Mouse (Mus musculus) lung, embryonic 14.5 days (tissue): ENCODE data around the gene Fbxo44. TPM values are rescaled to one million over a fixed set of nuclear protein-coding genes. Genes with fewer than 3 reads are reported as not detected.
"Not testable (repeated sequence)": the region's sequence is repeated elsewhere in the genome, so short reads cannot be mapped to it uniquely, and the experiment has no call there.

Experiments
- ATAC-seq: fragments of 200-750 bp; cut with Nextera tagmentation; 2 replicates; pipeline ENCODE4 v1.8.0; 2017; ENCODE audit warnings: mild to moderate bottlenecking, moderate TSS enrichment, moderate library complexity; ENCODE audit not compliant: insufficient read depth
- DNase-seq: peaks from one replicate; pipeline ENCODE4 v3.0.0-alpha.2; 2015
- H3K27ac ChIP-seq: fragments of 300-500 bp; sonication (generic); 2 replicates; pipeline ENCODE4 v1.5.1; 2014; ENCODE audit warnings: low read depth, mild to moderate bottlenecking, moderate library complexity
- H3K27me3 ChIP-seq: fragments of 300-500 bp; sonication (generic); 2 replicates; pipeline ENCODE4 v1.6.1; 2014; ENCODE audit warnings: low read length, control low read depth; ENCODE audit not compliant: insufficient read depth
- H3K36me3 ChIP-seq: fragments of 300-500 bp; sonication (generic); 2 replicates; pipeline ENCODE4 v1.6.1; 2014; ENCODE audit warnings: control low read depth; ENCODE audit not compliant: insufficient read depth
- H3K4me1 ChIP-seq: fragments of 300-500 bp; sonication (generic); 2 replicates; pipeline ENCODE4 v1.6.1; 2014; ENCODE audit warnings: antibody characterized with exemption, control low read depth; ENCODE audit not compliant: insufficient read depth
- H3K4me2 ChIP-seq: fragments of 300-500 bp; sonication (generic); 2 replicates; pipeline ENCODE4 v1.6.1; 2014; ENCODE audit warnings: mild to moderate bottlenecking
- H3K4me3 ChIP-seq: fragments of 300-500 bp; sonication (generic); 2 replicates; pipeline ENCODE4 v1.5.1; 2014; ENCODE audit warnings: low read depth, low read length
- H3K9ac ChIP-seq: fragments of 300-500 bp; sonication (generic); 2 replicates; pipeline ENCODE4 v1.6.1; 2014
- H3K9me3 ChIP-seq: fragments of 300-500 bp; sonication (generic); 2 replicates; pipeline ENCODE4 v1.6.1; 2016; ENCODE audit warnings: low read depth, low read length, control low read depth
- CTCF ChIP-seq: IDR thresholded peaks from 2 replicates; pipeline ENCODE4 v1.5.1; 2016; ENCODE audit warnings: antibody characterized with exemption, low read depth
- WGBS: fragments of 180-500 bp; shearing (Covaris S2); extraction: QIAGEN DNeasy Blood & Tissue Kit; methylation state at CpG from one replicate; pipeline ENCODE4 v1.1.7; 2014; 5-methylcytosine and 5-hydroxymethylcytosine counted together
- polyA plus RNA-seq: library from polyadenylated mRNA; unstranded; fragments of >200 nt; fragmentation: Nextera tagmentation; extraction: Ambion mirVana; gene quantifications from 2 replicates; pipeline ENCODE4 v1.2.1, GENCODE M21; 2014

The Fbxo44 gene
- polyA plus RNA-seq, 1 experiment from 2014 or later: 11.0 TPM

DNA sequence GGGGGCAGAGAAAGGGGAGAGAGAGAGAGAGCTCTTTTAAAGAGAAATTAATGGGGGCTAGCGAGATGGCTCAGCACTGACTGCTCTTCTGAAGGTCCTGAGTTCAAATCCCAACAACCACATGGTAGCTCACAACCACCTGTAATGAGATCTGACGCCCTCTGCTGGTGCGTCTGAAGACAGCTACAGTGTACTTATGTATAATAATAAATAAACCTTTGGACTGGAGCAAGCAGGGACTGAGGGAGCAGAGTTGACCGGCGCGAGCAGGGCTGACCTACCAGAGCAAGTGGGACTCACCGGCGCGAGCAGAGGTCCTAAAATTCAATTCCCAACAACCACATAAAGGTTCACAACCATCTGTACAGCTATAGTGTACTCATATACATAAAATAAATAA lies 40.7 kb downstream of the Fbxo44 start:
- TF ChIP-seq CTCF: peak; percentile 15; the same call in 1 of the 2 replicates
- not testable (repeated sequence) for H3K36me3 ChIP-seq, H3K27me3 ChIP-seq, DNase-seq, H3K27ac ChIP-seq, H3K4me2 ChIP-seq, ATAC-seq, H3K9me3 ChIP-seq, H3K4me3 ChIP-seq, H3K4me1 ChIP-seq, H3K9ac ChIP-seq
- 79% methylated on average over 9 of the region's 9 CpGs for WGBS

- no peak for ATAC-seq
Measured at GRCm38 (mm10) chr4:148117392-148117791, 42.9 kb downstream of the Fbxo44 start.

DNA sequence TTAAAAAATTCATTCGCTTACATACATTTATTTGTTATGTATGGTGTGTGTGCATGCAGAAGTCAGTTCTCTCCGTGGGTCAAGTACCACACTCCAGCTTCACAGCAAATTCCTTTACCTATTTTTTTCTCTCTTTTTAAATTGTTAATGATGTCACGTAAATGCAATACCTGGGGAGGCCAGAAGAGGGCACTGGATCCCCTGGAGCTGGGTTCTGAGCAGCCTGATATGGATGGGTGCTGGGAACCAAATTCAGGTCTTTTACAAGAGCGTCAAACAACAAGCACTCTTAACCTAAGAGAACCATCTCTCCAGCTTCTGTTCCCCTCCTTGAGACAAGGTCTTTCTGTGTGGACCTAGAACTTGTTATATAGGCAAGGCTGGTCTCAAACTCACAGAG lies 43.6 kb downstream of the Fbxo44 start:
- no peak for ATAC-seq

More at GRCm38 (mm10) chr4:148117392-148117791, 42.9 kb downstream of the Fbxo44 start:
- no peaks in the 10 kb centered on the region for H3K27me3 ChIP-seq
- H3K9ac ChIP-seq: no peak overlapping the region
- no peaks in the 10 kb centered on the region for H3K4me1 ChIP-seq
- DNase-seq: no peak
- peak; percentile 50 for TF ChIP-seq CTCF
- no peaks in the 10 kb centered on the region for H3K36me3 ChIP-seq
- H3K4me2 ChIP-seq: no peak overlapping the region
- no peaks in the 10 kb centered on the region for H3K9me3 ChIP-seq
- no peak overlapping the region for H3K4me3 ChIP-seq
- H3K27ac ChIP-seq: no peak overlapping the region
- 73% methylated on average over 4 of the region's 4 CpGs for WGBS

DNA sequence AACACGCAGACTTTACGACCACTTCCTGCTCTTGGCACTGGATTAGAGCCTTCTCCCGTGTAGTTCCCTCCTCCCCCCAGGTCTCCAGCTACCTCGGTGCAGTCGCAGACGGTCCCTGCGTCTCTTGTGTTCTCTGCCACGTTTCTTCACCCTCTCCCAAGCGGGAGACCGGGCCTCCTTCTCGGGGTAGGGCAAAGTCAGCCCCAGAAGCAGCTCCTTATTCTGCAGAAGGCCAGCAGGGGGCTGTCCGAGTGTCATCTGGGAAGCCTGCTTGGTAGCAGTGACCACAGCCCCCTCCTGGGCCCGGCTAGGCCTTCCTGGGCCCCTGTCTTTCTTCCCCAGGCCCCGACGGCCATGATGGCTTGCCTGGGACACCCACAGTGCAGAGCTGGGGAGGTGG lies 44.8 kb downstream of the Fbxo44 start:
- Histone ChIP-seq H3K9ac (no peak overlapping the region), H3K4me1 (no peaks in the 10 kb centered on the region), H3K4me2 (no peak overlapping the region), H3K36me3 (no peaks in the 10 kb centered on the region), H3K27ac (no peak overlapping the region), H3K9me3 (no peaks in the 10 kb centered on the region), H3K27me3 (no peaks in the 10 kb centered on the region), H3K4me3 (no peak overlapping the region)
- TF ChIP-seq CTCF: peak; percentile 70
- ATAC-seq (peak; percentile 42; the same call in 1 of the 2 replicates), DNase-seq (peak; percentile 68)
- 5% methylated on average over 15 of the region's 15 CpGs for WGBS

More for the DNA sequence above, 43.6 kb downstream of the Fbxo44 start:
- H3K36me3 ChIP-seq: no peaks in the 10 kb centered on the region
- peak; percentile 42 for TF ChIP-seq CTCF
- 72% methylated on average over 4 of the region's 4 CpGs for WGBS
- no peak overlapping the region for H3K4me2 ChIP-seq
- H3K27me3 ChIP-seq: no peaks in the 10 kb centered on the region
- no peaks in the 10 kb centered on the region for H3K4me1 ChIP-seq
- no peak overlapping the region for H3K4me3 ChIP-seq
- no peak overlapping the region for H3K9ac ChIP-seq
- H3K27ac ChIP-seq: no peak overlapping the region
- no peak for DNase-seq
- no peaks in the 10 kb centered on the region for H3K9me3 ChIP-seq

DNA sequence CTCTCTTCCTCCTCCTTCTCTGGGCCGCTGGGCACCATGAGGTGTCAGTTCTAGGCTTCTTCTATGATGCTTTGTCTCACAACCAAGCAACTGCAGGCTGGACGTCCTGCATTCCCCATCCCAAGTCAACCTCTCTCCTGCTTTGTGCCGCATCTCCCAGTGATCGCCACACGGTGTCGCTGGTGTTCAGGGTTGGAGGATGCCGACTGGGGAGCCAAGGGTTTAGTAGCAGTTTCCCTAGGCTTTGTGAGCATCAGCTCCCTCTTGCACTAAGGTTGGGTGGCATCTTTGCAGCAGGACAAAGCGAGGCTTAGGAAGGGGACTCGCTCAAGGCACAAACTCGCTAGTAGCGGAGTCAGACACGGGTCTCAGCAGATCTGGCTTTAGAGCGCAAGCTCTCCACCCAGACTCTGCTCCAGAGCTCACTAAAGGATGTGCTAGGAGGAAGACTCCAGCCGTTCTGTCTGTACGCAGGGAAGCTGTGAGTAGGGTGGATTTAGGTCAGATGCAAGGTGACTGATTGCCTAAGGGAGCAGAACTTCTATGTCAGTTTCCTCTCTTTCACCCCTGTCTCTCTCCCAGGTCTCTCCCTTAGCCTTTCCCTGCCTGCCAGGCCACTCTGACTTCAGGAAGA lies 45.4 kb downstream of the Fbxo44 start:
- Histone ChIP-seq H3K36me3 (no peaks in the 10 kb centered on the region), H3K27ac (no peak overlapping the region), H3K4me2 (no peak overlapping the region), H3K9me3 (no peaks in the 10 kb centered on the region), H3K4me3 (no peak overlapping the region), H3K4me1 (no peaks in the 10 kb centered on the region), H3K27me3 (no peaks in the 10 kb centered on the region), H3K9ac (no peak overlapping the region)
- ATAC-seq: peak; percentile 74
- peak; percentile 99 for TF ChIP-seq CTCF
- DNase-seq: peak; percentile 91
- WGBS: 6% methylated on average over 15 of the region's 15 CpGs

DNA sequence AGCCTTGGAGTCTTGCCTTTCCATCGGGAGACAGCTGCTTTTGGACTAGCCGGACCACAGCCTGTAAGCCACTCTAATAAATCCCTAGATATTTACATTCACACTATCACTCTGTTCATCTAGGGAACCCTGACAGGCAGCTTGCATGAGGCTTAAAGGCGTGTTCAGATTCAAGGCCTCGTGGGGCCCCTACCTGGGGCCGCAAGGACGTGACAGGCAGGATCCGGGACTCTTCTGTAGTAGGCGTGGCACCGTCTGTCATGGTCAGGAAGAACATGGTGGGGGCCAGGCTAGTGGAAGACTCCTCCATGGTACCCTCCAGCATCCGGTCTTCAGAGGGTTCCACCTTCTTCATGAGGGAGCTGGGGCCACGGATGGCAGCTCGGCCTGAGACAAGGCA lies 47.8 kb downstream of the Fbxo44 start:
- no peak for ATAC-seq

GRCm38 (mm10) chr4:148109215-148109614 lies 51.1 kb downstream of the Fbxo44 start:
- WGBS: 66% methylated on average over 5 of the region's 5 CpGs
- DNase-seq: no peak

More for the DNA sequence above, 47.8 kb downstream of the Fbxo44 start:
- WGBS: 74% methylated on average over 12 of the region's 12 CpGs
- Histone ChIP-seq H3K4me1 (peaks cover 9% of the 10 kb centered on the region; the same call in 1 of the 2 replicates), H3K27me3 (no peaks in the 10 kb centered on the region), H3K9ac (no peak overlapping the region), H3K9me3 (no peaks in the 10 kb centered on the region), H3K4me2 (no peak overlapping the region), H3K4me3 (no peak overlapping the region), H3K27ac (no peak overlapping the region), H3K36me3 (no peaks in the 10 kb centered on the region)
- no peak for TF ChIP-seq CTCF
- DNase-seq: no peak

More at GRCm38 (mm10) chr4:148109215-148109614, 51.1 kb downstream of the Fbxo44 start:
- Histone ChIP-seq H3K27me3 (no peaks in the 10 kb centered on the region), H3K27ac (no peak overlapping the region), H3K4me2 (no peak overlapping the region), H3K4me1 (peaks cover 9% of the 10 kb centered on the region; the same call in 1 of the 2 replicates), H3K9ac (no peak overlapping the region), H3K4me3 (no peak overlapping the region), H3K36me3 (no peaks in the 10 kb centered on the region), H3K9me3 (no peaks in the 10 kb centered on the region)
- TF ChIP-seq CTCF: no peak
- no peak for ATAC-seq
